Mouse (Mus musculus) embryonic fibroblast, embryonic 13.5 days (primary cell): Measurements from ENCODE around the gene Nfs1. TPM values are rescaled to one million over a fixed set of nuclear protein-coding genes. Genes with fewer than 3 reads are reported as not detected.

Source experiments
- H3K27ac ChIP-seq: 2 replicates; pipeline ENCODE4 v1.5.1; 2012; ENCODE audit warnings: low read length, control low read depth, inconsistent platforms; ENCODE audit not compliant: insufficient read depth
- H3K4me1 ChIP-seq: 2 replicates; pipeline ENCODE4 v1.6.1; 2011; ENCODE audit warnings: low read length; ENCODE audit not compliant: control insufficient read depth, insufficient read depth
- H3K4me3 ChIP-seq: 2 replicates; pipeline ENCODE4 v1.5.1; 2011; ENCODE audit warnings: mild to moderate bottlenecking, control low read depth, low read length; ENCODE audit not compliant: insufficient read depth
- CTCF ChIP-seq: IDR thresholded peaks from 2 replicates; pipeline ENCODE4 v1.5.1; 2011; ENCODE audit warnings: mild to moderate bottlenecking, control low read depth, low read length, moderate library complexity, borderline replicate concordance; ENCODE audit not compliant: insufficient read depth
- POLR2A ChIP-seq: IDR thresholded peaks from 2 replicates; pipeline ENCODE4 v1.6.1; 2011; ENCODE audit warnings: low read depth, mild to moderate bottlenecking, control low read depth, low read length, moderate library complexity
- polyA plus RNA-seq: library from polyadenylated mRNA; stranded (reverse); fragments of >200 nt; gene quantifications from 2 replicates; pipeline ENCODE4 v1.2.4, GENCODE M21; 2011; ENCODE audit warnings: low read depth; ENCODE audit not compliant: missing spikeins, insufficient read length

Nfs1 gene
- polyA plus RNA-seq, 1 experiment = 30.2 TPM

GRCm38 (mm10) chr2:156110627-156111357, 33.2 kb downstream of the Nfs1 start:
- no peak overlapping the region for H3K27ac ChIP-seq
- TF ChIP-seq POLR2A = no peak
- H3K4me3 ChIP-seq = peak overlapping the region; percentile 98
- H3K4me1 ChIP-seq = no peaks in the 10 kb centered on the region; the same call in 1 of the 2 replicates

- TF ChIP-seq CTCF (no peak), POLR2A (no peak)
- Histone ChIP-seq H3K4me3 (no peak overlapping the region), H3K27ac (no peak overlapping the region), H3K4me1 (peaks cover 14% of the 10 kb centered on the region)
Observed at GRCm38 (mm10) chr2:156091926-156092325, 52.1 kb downstream of the Nfs1 start.

DNA sequence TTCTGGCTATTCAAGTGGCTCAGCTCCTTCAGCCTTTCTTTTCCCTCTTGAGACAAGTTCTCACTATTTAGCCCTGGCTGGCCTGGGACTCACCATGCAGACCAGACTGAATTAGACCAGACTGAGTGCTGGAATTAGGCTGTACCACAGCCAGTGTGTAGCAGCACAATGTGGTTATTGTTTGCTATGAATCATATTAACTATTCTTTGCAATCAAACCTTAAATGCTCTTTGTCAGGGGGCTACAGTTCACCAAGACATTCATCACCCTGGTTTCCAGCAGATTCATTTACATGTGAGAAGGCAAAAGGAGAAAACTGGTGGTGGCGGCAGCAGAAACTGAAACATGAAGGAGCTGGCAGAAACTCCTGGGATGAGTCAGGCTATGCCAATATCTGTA, 54.2 kb downstream of the Nfs1 start:
- TF ChIP-seq CTCF = no peak

DNA sequence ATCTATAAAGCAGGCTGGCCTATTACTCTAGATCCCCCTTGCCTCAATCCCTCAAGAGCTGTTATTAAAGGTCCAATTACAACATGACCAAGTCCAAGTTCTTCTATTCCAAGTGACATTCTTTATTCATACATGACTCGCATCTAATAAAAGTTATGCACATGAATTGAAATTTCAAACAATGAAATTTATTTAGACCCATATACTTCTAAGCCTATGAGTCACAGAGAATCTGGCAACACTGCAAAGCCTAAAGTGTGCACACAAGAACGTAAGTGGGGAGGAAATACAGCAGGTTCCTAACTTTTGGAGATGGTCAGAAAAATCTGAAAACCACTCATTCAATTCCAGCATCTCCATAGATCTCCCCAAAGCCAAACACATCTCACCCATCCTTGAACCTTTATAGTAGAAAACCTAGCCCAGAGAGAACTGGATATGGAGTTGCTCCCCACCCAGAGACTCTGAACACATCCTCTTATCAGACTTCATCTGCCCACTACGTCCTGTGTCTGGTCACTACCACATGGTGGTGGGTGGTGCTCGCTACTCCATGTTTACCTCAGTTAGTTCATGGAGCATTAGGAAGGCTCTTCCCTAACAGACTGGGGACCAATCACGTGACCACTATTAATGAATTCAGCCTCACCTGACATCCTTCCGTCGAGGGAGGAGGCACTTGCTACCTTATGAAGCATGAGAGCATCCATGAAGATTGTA, 56.4 kb downstream of the Nfs1 start:
- H3K4me1 ChIP-seq = peaks cover 15% of the 10 kb centered on the region
- no peak overlapping the region for H3K4me3 ChIP-seq
- TF ChIP-seq POLR2A (no peak), CTCF (no peak)
- no peak overlapping the region for H3K27ac ChIP-seq

More for the DNA sequence above, 54.2 kb downstream of the Nfs1 start:
- Histone ChIP-seq H3K4me1 (peaks cover 15% of the 10 kb centered on the region), H3K27ac (no peak overlapping the region), H3K4me3 (no peak overlapping the region)

GRCm38 (mm10) chr2:156084541-156084940, 59.4 kb downstream of the Nfs1 start:
- Histone ChIP-seq H3K4me3 (no peak overlapping the region), H3K27ac (no peak overlapping the region), H3K4me1 (peaks cover 11% of the 10 kb centered on the region)
- no peak for TF ChIP-seq CTCF
- no peak for TF ChIP-seq POLR2A

DNA sequence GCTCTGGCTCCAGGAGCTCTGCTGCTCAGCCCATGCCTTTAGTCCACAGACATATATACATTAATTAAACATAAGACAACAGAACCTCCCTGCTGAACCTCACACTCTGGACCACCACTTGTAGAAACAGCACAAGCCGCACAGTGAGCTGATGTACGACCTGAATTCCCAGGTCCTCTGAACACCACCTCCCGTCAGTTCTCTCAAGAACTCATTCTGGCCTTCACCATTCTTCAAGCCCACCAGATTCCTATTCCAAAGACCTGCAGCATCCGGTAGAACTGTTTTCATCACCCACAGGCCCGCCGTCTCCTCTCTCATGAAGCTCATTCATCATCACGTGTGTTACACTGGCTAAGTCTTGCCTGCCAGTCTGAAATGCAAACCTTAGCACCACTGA, 63.6 kb downstream of the Nfs1 start:
- TF ChIP-seq POLR2A = no peak
- TF ChIP-seq CTCF = no peak
- no peak overlapping the region for H3K27ac ChIP-seq
- no peaks in the 10 kb centered on the region; the same call in 1 of the 2 replicates for H3K4me1 ChIP-seq
- no peak overlapping the region for H3K4me3 ChIP-seq

GRCm38 (mm10) chr2:156079674-156080073, 64.3 kb downstream of the Nfs1 start:
- Histone ChIP-seq H3K4me1 (no peaks in the 10 kb centered on the region; the same call in 1 of the 2 replicates), H3K4me3 (no peak overlapping the region), H3K27ac (no peak overlapping the region)
- TF ChIP-seq CTCF = no peak
- no peak for TF ChIP-seq POLR2A

GRCm38 (mm10) chr2:156079183-156079560, 64.8 kb downstream of the Nfs1 start:
- H3K4me1 ChIP-seq = no peaks in the 10 kb centered on the region; the same call in 1 of the 2 replicates
- no peak for TF ChIP-seq POLR2A
- TF ChIP-seq CTCF = no peak
- no peak overlapping the region for H3K27ac ChIP-seq
- no peak overlapping the region for H3K4me3 ChIP-seq

DNA sequence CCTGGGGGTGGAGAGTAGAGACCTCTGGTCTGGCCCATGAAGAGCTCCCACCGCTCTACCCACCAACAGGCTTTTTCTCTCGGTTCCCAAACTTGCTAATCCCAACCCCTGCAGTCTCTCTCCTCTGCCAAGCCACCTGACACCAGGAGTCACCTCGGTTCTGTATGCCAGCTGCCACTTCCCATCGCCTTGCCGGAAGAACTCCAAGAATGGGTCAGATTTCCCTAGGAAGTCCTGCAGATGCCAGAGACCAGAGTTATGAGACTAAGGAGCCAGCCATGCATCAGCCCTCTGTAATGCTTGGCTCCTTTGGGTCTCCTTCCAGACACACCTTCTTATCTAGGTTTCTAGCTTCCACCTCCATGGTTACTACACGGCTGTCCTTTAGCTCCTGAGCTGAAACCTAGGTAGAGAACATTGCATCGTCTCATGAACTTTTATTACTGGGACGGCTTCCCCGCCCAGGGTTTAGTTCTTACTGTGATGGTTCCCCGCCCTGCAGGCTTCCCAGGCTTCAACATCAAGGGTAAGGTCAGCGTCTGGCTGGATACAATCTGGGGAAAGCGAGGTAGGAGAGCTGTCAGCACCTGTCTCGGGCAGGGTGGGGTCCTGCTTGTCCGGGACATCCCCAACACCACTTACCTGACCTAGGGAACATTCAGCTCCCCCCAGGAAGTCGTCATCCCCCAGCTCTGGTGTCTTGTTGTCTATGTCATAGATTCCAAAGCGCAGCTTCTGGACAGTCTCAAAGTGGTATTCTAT, 65.4 kb downstream of the Nfs1 start:
- H3K27ac ChIP-seq = no peak overlapping the region
- TF ChIP-seq CTCF (no peak), POLR2A (no peak)
- H3K4me1 ChIP-seq = no peaks in the 10 kb centered on the region; the same call in 1 of the 2 replicates
- H3K4me3 ChIP-seq = no peak overlapping the region

DNA sequence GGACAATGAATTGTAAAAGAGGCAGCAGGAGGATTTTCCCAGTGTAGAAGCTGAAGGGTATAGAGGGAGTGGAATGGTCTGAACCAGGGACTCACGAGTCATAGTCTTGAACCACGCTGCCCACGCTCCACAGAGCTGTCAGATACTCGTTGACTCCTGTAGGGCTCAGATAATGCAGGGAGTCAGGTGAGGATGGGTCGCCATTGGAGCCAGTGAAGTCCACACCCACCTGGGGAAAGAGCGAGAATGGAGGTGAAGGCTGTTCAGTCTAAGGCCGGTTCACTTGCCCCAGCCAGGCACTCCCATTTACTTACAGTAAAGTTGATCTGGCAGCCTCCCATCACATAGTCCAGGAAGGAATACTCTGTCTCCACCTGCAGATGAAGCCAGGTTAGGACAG, 66.5 kb downstream of the Nfs1 start:
- H3K4me1 ChIP-seq = no peaks in the 10 kb centered on the region; the same call in 1 of the 2 replicates
- TF ChIP-seq CTCF (no peak), POLR2A (no peak)
- H3K4me3 ChIP-seq = no peak overlapping the region

More for the DNA sequence above, 66.5 kb downstream of the Nfs1 start:
- H3K27ac ChIP-seq = no peak overlapping the region
